Mouse (Mus musculus): ENCODE measurements at regions not wholly inside any gene's neighbourhood (a gene's known extent, or its start where the extent isn't known, plus 50 kb on each side); places are given as distances from the start of the nearest gene placed in this dataset.

DNA sequence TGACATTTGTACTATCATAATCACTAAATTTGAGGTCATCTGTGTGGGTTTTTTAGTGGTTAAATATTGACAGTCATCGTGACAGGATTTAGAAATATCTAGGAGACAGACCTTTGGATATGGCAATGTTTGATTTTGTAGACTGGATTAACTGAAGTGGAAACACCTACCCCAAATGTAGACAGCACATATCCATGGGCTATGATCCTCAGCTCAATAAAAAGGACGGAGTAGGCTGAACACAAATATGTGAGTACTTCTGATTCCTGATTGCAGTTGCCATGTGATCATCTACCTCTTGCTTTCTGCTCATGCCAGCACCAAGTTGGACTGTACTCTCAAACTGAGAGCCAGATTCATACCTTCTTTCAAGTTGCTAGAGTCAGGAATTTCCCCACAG, 674.4 kb downstream of the Kcna4 start:
- DNase-seq (ENCODE audit: low read depth), result peak; percentile 47
- TF ChIP-seq CTCF (IDR thresholded peaks at IDR 0.05; ENCODE audit: borderline replicate concordance, extremely low read depth, insufficient read depth, insufficient read length), result no peak

DNA sequence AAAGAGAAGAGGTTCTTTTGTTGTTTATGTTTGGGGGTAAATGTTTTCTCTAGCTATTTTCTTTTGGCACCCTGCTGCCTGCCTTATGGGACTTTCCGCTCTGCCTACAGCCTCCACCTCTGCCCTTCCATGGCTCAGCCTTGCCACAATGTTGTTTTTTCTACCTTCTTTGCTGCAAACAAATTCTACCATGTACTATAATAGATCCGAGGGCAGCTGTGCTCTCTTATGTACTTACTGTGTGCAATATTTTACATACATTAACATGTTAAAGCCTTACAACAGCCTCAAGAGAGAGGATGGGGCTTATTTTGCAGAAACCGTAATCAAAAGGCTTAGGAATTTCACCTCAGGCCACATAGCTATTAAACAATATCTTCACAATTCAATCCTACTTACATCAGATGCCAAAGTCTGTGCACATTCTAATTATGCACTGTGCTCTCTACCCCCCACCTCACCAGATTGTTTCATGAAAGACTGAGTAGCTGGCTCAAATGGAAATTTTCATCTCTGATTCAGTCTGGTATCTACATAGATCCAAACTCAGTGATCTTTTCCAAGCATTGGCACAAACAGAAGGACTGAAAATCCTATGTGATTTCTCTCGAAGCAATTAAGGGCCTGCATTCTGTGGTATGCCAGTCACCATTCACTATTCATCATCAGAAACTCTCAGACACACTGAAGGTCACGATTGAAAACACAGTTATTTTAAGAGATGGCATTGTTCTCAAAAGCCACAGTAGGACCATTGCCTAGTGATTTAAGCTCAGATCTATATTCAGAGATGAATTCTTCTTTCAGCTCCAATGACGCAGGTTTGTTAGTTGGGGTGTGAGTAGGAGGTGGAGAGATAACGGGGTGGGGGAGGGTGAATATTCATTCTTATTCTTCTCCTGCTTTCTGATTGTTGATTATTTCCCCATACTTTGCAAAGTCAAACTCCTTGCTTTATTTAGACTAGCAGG, 675.2 kb downstream of the Kcna4 start:
- TF ChIP-seq CTCF (IDR thresholded peaks at IDR 0.05; ENCODE audit: borderline replicate concordance, extremely low read depth, insufficient read depth, insufficient read length), result no peak
- TF ChIP-seq POLR2A (IDR thresholded peaks at IDR 0.05; ENCODE audit: borderline replicate concordance, extremely low read depth, insufficient read depth, insufficient read length, poor library complexity, severe bottlenecking), result no peak
- peak; percentile 88 for DNase-seq (ENCODE audit: low read depth)

DNA sequence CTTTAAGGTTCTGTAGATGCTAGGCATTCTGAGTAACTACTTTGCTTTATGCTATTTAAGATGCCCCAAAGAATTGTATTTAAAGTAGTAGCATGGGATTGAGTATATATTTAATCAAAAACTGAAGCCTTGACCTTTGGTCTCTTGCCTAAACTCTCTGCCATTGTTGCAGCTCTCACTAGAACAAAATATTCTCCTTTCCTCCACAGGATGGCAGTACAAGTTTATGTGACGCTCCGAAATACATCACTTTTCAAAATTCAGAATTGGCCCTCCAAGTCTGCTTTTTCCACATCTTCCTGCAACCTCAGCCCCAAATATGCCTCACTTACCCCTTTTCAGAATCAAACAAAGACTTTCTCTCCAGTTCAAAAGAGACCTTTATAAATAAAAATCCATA, 678.1 kb downstream of the Kcna4 start:
- DNase-seq (ENCODE audit: low read depth), result peak; percentile 63

DNA sequence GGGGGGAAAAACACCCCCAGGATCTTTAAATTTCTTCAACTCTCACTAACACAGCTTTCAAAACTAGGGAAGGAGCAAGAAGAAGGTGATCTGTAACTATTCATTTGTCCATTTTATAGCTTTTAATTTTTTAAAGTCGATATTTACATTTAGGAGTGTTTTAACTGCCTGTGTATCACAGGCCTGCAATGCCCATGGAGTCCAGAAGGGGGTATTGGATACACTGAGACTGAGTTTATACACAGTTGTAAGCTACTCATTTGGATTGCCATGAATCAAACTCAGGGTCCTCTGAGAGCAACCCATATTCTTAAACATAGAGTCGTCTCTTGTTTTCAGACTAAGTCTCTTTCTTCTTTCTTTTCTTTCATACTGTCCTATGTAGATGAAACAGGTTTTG, 679.1 kb downstream of the Kcna4 start:
- TF ChIP-seq POLR2A (IDR thresholded peaks at IDR 0.05; ENCODE audit: borderline replicate concordance, extremely low read depth, insufficient read depth, insufficient read length, poor library complexity, severe bottlenecking) (no peak), CTCF (IDR thresholded peaks at IDR 0.05; ENCODE audit: borderline replicate concordance, extremely low read depth, insufficient read depth, insufficient read length) (peak; percentile 19; the same call in 1 of the 2 replicates)
- no peak for DNase-seq (ENCODE audit: low read depth)

More for the DNA sequence above, 678.1 kb downstream of the Kcna4 start:
- TF ChIP-seq CTCF (IDR thresholded peaks at IDR 0.05; ENCODE audit: borderline replicate concordance, extremely low read depth, insufficient read depth, insufficient read length) (peak; percentile 39; the same call in 1 of the 2 replicates), POLR2A (IDR thresholded peaks at IDR 0.05; ENCODE audit: borderline replicate concordance, extremely low read depth, insufficient read depth, insufficient read length, poor library complexity, severe bottlenecking) (no peak)

DNA sequence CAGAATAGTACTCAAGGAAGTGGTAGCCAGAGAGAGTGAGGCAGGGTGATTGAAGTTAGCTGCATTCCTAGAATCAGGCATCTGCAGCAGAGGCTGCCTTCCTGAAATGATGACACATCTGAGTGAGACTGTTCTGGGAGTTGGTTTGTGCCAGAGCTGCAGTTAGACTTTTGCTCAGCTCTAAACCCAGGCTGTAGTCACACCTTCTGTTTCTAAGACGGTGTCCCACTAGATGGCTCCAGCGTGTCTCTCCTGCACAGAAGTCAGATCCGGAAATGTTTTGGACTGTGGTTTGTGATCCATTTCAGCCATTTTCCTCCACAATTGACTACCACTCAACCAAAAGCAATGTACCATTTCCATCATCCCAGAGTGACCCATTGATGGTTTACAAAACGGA, 683.1 kb downstream of the Kcna4 start:
- peak; percentile 43 for DNase-seq (ENCODE audit: low read depth)
- TF ChIP-seq POLR2A (IDR thresholded peaks at IDR 0.05; ENCODE audit: borderline replicate concordance, extremely low read depth, insufficient read depth, insufficient read length, poor library complexity, severe bottlenecking) (no peak), CTCF (IDR thresholded peaks at IDR 0.05; ENCODE audit: borderline replicate concordance, extremely low read depth, insufficient read depth, insufficient read length) (no peak)

DNA sequence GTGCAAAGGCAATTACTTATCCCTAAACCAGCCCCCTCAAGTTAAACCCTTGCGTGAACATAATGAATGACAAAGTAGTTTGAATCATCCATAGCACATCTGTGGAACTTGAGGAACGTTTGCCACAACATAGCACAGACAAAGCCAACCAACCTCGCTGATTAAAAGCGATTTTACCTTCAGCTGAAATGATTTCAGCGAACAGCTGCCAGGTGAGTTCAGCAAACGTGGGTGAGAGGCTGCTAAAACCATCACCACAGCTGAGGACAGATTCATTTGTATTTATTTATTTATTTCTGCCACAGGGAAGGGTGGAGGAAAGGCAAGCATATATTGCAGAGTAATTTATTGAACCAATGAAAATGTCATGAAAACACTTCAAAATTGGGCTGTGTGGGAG, 704.4 kb downstream of the Kcna4 start:
- TF ChIP-seq CTCF (IDR thresholded peaks at IDR 0.05; ENCODE audit: borderline replicate concordance, extremely low read depth, insufficient read depth, insufficient read length), result no peak
- no peak for TF ChIP-seq POLR2A (IDR thresholded peaks at IDR 0.05; ENCODE audit: borderline replicate concordance, extremely low read depth, insufficient read depth, insufficient read length, poor library complexity, severe bottlenecking)
- DNase-seq (ENCODE audit: low read depth), result no peak

DNA sequence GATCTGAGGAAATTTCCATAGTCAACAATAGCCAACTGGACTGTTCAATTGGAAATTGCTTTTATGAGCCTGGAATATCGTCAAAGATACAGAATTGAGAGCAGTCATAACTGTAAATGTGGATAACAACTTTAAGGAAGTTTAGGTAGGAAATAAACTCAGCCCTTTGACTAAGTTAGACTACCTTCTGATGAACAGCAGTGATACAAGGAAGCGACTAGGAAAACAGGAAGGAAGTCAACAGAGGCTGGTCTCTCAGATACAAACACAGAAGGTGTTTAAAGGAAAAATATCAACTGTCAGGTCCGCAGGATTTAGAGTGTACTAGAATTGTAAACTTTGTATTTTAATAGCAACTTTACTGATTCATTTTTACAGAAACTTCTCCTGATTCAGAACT, 721.1 kb downstream of the Kcna4 start:
- no peak for DNase-seq (ENCODE audit: low read depth)
- TF ChIP-seq CTCF (IDR thresholded peaks at IDR 0.05; ENCODE audit: borderline replicate concordance, extremely low read depth, insufficient read depth, insufficient read length), result no peak
- TF ChIP-seq POLR2A (IDR thresholded peaks at IDR 0.05; ENCODE audit: borderline replicate concordance, extremely low read depth, insufficient read depth, insufficient read length, poor library complexity, severe bottlenecking), result no peak

DNA sequence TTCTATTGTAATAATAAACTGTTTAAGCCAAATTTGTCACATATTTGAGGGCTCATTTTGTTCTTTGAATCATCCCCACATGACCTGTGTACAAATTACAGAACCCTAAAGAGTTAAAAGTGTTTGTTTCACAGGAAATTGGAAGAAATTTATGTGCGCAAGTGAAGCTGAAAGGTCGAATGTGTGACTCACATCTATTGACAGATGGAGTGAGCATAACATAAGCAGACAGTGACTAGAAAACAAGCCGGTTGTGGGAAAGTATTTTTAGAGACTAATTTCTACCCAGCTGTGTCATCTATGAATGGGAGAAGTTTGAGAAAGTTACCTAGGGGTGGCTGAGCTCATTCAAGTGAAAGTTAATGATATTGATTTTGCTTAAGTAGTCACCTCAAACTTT, 732.8 kb downstream of the Kcna4 start:
- no peak for DNase-seq (ENCODE audit: low read depth)
- TF ChIP-seq CTCF (IDR thresholded peaks at IDR 0.05; ENCODE audit: borderline replicate concordance, extremely low read depth, insufficient read depth, insufficient read length), result no peak
- no peak for TF ChIP-seq POLR2A (IDR thresholded peaks at IDR 0.05; ENCODE audit: borderline replicate concordance, extremely low read depth, insufficient read depth, insufficient read length, poor library complexity, severe bottlenecking)

DNA sequence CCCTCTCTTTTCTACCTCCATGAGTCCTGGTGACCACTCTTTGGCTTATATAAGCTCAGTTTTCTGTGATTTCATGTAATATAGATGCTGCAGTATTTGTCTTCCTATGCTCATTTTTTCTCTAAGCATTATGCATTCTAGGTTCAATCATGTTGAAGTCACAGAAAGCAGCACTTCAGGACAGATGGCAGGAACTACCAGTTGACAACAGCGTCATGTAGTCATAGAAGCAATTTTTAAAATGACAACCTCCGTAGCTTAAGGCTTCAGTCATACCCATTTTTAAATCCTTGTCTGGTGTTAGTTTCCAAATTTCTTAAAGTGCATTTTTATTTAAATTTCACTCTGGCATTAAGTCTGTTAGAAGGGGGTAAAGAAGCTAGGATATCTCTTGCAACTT, 740.2 kb downstream of the Kcna4 start:
- peak; percentile 6 for DNase-seq (ENCODE audit: low read depth)
- TF ChIP-seq POLR2A (IDR thresholded peaks at IDR 0.05; ENCODE audit: borderline replicate concordance, extremely low read depth, insufficient read depth, insufficient read length, poor library complexity, severe bottlenecking) (no peak), CTCF (IDR thresholded peaks at IDR 0.05; ENCODE audit: borderline replicate concordance, extremely low read depth, insufficient read depth, insufficient read length) (no peak)

DNA sequence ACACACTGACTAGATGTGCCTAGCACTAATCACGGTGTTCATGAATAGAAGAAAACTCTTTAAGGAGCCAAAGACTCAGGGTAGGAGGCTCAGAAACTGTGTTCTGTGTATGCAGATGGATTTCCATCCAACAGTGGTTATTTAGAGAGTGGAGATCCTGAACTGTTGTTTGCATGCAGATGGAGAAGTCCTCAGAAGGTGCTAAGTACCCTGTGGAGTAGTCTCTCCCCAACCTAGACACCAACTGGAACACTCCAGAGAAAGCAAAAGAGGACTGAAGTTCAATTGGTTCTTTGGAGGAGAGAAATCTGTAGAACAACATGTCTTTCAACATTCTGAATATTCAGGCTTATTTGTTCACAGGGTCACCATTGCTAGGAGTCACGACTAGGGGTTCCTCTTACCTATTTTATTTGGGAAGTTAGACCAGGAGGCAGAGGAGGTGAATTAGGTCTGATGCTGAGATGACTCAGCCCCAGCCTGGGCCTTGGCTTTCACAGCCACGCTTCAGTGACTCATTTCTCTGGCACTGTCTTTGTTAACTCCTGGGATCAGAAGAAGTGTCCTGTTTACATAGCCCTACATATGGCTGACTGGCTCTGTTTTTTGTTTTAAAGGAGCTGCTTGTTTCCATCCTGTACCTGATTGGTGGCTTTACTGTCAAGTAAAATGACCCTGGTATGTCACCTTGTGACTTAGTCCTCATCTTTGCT, 742.0 kb downstream of the Kcna4 start:
- peak; percentile 4 for DNase-seq (ENCODE audit: low read depth)
- TF ChIP-seq POLR2A (IDR thresholded peaks at IDR 0.05; ENCODE audit: borderline replicate concordance, extremely low read depth, insufficient read depth, insufficient read length, poor library complexity, severe bottlenecking) (no peak), CTCF (IDR thresholded peaks at IDR 0.05; ENCODE audit: borderline replicate concordance, extremely low read depth, insufficient read depth, insufficient read length) (no peak)

DNA sequence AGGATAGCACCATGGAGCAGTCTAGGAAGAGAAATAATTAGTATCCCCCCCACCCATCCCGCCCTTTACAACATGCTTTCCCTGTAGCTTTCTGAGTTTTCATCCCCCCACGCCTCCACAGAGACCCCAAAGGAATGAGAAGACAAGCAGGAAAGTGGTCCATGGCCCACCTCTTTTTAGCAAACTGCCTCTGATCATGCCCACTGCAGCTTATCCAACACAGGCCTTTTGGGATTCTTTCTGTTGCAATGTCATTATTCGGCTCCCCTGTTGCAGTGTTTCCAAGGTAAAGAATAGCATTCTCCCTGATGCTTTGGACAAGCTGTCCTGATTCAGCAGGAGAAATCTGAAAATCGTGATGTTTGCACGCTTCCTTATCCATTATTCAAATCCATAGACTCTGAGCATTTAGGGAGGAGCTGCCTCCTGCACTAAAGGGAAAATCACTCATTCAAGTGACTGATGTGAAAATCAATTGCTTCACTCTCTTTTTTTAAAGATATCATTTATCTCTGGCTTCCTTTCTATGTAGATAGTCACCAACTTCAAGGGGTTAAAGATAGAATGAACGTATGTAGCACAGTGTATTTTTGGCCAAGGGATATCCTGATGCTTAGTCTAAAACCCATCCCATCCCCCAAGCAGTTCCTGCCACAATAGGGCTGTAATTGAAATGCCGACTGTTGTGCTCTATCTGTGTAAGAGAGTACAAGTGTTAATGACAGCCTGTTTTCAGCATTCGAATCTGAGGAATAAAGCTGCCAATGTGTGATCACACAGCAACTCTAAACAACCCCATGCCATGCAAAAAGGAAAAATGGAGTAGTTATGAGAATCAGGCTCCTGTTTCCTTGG, 743.1 kb downstream of the Kcna4 start:
- TF ChIP-seq POLR2A (IDR thresholded peaks at IDR 0.05; ENCODE audit: borderline replicate concordance, extremely low read depth, insufficient read depth, insufficient read length, poor library complexity, severe bottlenecking), result no peak
- no peak for TF ChIP-seq CTCF (IDR thresholded peaks at IDR 0.05; ENCODE audit: borderline replicate concordance, extremely low read depth, insufficient read depth, insufficient read length)
- peak; percentile 75 for DNase-seq (ENCODE audit: low read depth)
